Mouse (Mus musculus) liver, embryonic 12.5 days (tissue): Measurements from ENCODE around the gene Rnf128. TPM values are rescaled to one million over a fixed set of nuclear protein-coding genes. Genes with fewer than 3 reads are reported as not detected.
A peak's percentile ranks its signal among the peaks of the same experiment; 100 is the strongest.

Source experiments
- ATAC-seq: fragments of 200-750 bp; cut with Nextera tagmentation; 2 replicates; pipeline ENCODE4 v1.8.0; 2017; ENCODE audit warnings: moderate number of reproducible peaks, mild to moderate bottlenecking, moderate library complexity
- H3K27ac ChIP-seq: fragments of 300-500 bp; sonication (generic); 2 replicates; pipeline ENCODE4 v1.5.1; 2016; ENCODE audit warnings: mild to moderate bottlenecking
- H3K27me3 ChIP-seq: fragments of 300-500 bp; sonication (generic); replicated peaks from 2 replicates; pipeline ENCODE4 v1.6.1; 2016; ENCODE audit warnings: mild to moderate bottlenecking, moderate library complexity
- H3K36me3 ChIP-seq: fragments of 300-500 bp; sonication (generic); 2 replicates; pipeline ENCODE4 v1.6.1; 2016; ENCODE audit warnings: mild to moderate bottlenecking, moderate library complexity
- H3K4me1 ChIP-seq: fragments of 300-500 bp; sonication (generic); 2 replicates; pipeline ENCODE4 v1.6.1; 2016
- H3K4me2 ChIP-seq: fragments of 300-500 bp; sonication (generic); 2 replicates; pipeline ENCODE4 v1.6.1; 2016; ENCODE audit warnings: mild to moderate bottlenecking, moderate library complexity
- H3K4me3 ChIP-seq: fragments of 300-500 bp; sonication (generic); 2 replicates; pipeline ENCODE4 v1.5.1; 2016; ENCODE audit warnings: mild to moderate bottlenecking, moderate library complexity
- H3K9ac ChIP-seq: fragments of 300-500 bp; sonication (generic); 2 replicates; pipeline ENCODE4 v1.6.1; 2016; ENCODE audit warnings: mild to moderate bottlenecking, moderate library complexity
- H3K9me3 ChIP-seq: fragments of 300-500 bp; sonication (generic); replicated peaks from 2 replicates; pipeline ENCODE4 v1.6.1; 2016; ENCODE audit warnings: mild to moderate bottlenecking, moderate library complexity
- WGBS: fragments of 180-500 bp; shearing (Covaris S2); methylation state at CpG from one replicate; pipeline ENCODE4 v1.1.7; 2016; ENCODE audit not compliant: insufficient replicate concordance; 5-methylcytosine and 5-hydroxymethylcytosine counted together
- polyA plus RNA-seq: library from polyadenylated mRNA; unstranded; fragments of >200 nt; fragmentation: Nextera tagmentation; extraction: Ambion mirVana; gene quantifications from 2 replicates; pipeline ENCODE4 v1.2.1, GENCODE M21; 2016

The Rnf128 gene
- polyA plus RNA-seq, 1 experiment from 2014 or later = 39.5 TPM

- H3K27me3 ChIP-seq = no peaks in the 10 kb centered on the region
- no peak for ATAC-seq
- no peak overlapping the region for H3K4me3 ChIP-seq
- no peak overlapping the region for H3K4me2 ChIP-seq
- no peak overlapping the region for H3K9ac ChIP-seq
- H3K9me3 ChIP-seq = no peaks in the 10 kb centered on the region
- no peaks in the 10 kb centered on the region for H3K36me3 ChIP-seq
- H3K4me1 ChIP-seq = no peaks in the 10 kb centered on the region
- H3K27ac ChIP-seq = no peak overlapping the region
These were observed 77.3 kb downstream of the Rnf128 start for GRCm38 (mm10) chrX:139640418-139640817.

GRCm38 (mm10) chrX:139652226-139652625 is 89.1 kb downstream of the Rnf128 start:
- ATAC-seq = no peak

GRCm38 (mm10) chrX:139653292-139653691 is 90.2 kb downstream of the Rnf128 start:
- 36% methylated on average over 3 of the region's 3 CpGs for WGBS

More at GRCm38 (mm10) chrX:139652226-139652625, 89.1 kb downstream of the Rnf128 start:
- Histone ChIP-seq H3K9me3 (no peaks in the 10 kb centered on the region), H3K36me3 (no peaks in the 10 kb centered on the region), H3K27me3 (no peaks in the 10 kb centered on the region), H3K4me3 (no peak overlapping the region), H3K9ac (no peak overlapping the region), H3K4me1 (peaks cover 19% of the 10 kb centered on the region), H3K4me2 (no peak overlapping the region), H3K27ac (no peak overlapping the region)
- 74% methylated on average over 5 of the region's 5 CpGs for WGBS

DNA sequence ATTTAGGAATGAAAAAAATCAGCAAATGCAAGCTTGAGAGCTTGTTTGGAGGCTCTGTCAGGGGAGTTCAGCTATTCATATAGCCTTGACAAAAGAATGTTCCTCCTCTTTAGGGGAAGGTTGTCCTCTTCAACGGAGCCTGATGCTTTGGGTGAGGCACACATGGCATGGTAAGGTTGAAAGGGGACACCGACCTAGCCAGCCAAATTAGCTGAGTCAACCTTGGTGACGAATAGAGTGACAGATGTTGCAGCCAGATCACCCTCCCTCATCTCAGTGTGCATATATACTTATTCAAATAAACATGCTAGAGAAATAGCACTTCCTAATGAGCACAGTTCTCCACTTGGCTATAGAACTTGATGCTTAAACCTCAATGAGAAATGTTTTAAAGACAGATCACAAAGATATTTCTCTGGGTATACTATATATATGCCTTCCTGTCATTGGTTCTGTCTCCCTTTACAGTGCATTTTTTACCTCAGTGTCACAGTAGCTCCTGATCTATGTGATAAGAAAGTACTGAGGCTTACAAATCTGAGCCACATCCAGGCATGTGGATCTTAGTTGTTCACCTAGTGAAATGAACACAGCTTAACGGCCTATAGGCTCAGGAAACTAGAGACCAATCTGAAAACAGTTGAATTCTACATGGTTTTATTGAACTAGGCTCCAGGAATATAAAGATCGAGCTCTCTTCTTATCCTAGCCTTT is 91.4 kb downstream of the Rnf128 start:
- Histone ChIP-seq H3K27ac (0 out of 2 replicates have a peak overlapping the region, but pooled peaks have one; percentile 14), H3K4me2 (no peak overlapping the region), H3K9ac (no peak overlapping the region), H3K4me3 (no peak overlapping the region), H3K4me1 (peaks cover 19% of the 10 kb centered on the region), H3K27me3 (no peaks in the 10 kb centered on the region), H3K36me3 (no peaks in the 10 kb centered on the region), H3K9me3 (no peaks in the 10 kb centered on the region)
- peak; percentile 89 for ATAC-seq
- 55% methylated on average over 5 of the region's 5 CpGs for WGBS

More at GRCm38 (mm10) chrX:139653292-139653691, 90.2 kb downstream of the Rnf128 start:
- H3K9me3 ChIP-seq = no peaks in the 10 kb centered on the region
- H3K4me3 ChIP-seq = no peak overlapping the region
- H3K36me3 ChIP-seq = no peaks in the 10 kb centered on the region
- no peaks in the 10 kb centered on the region for H3K27me3 ChIP-seq
- ATAC-seq = peak; percentile 86
- no peak overlapping the region for H3K9ac ChIP-seq
- no peak overlapping the region; the same call in 1 of the 2 replicates for H3K4me2 ChIP-seq
- peaks cover 19% of the 10 kb centered on the region for H3K4me1 ChIP-seq
- no peak overlapping the region for H3K27ac ChIP-seq

DNA sequence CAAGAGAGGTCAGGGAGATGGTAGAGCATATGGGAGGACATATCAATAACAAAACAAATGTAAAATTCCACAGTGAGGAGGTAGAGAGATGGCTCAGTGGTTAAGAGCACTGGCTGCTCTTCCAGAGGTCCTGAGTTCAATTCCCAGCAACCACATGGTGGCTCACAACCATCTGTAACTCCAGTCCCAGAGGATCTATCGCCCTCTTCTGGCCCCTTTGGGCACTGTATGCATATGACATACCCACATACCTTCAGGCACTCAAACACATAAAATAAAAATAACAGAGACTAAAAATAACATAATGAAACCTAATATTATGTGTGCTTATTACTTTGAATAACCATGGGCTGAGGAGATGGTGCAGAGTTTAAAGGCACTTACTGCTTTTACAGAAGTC is 99.0 kb downstream of the Rnf128 start:
- Histone ChIP-seq H3K9me3 (no peaks in the 10 kb centered on the region), H3K4me2 (no peak overlapping the region), H3K36me3 (no peaks in the 10 kb centered on the region), H3K27me3 (no peaks in the 10 kb centered on the region), H3K27ac (no peak overlapping the region), H3K9ac (no peak overlapping the region), H3K4me1 (no peaks in the 10 kb centered on the region), H3K4me3 (no peak overlapping the region)
- WGBS = 55% methylated on average over 1 of the region's 1 CpGs
- no peak for ATAC-seq

DNA sequence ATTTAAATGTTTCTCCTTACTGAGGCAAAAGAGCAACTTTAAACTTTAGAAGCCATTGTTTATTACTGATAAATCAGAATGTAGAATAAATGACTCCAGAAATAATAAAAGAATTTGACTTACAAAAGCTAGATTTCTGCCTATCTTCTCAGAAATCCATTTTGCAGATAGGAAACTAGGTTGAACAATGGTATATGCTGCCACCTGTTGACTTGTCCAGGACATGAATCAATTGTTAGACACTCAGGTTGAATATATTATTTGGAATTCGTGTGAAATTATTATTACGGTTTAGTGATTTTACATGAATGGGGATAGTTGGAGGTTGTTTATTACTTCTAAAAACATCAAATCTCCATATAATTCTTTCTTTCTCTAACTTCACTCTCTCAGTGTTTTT is 102.7 kb downstream of the Rnf128 start:
- H3K4me3 ChIP-seq = no peak overlapping the region
- H3K27me3 ChIP-seq = no peaks in the 10 kb centered on the region
- no peak overlapping the region for H3K4me2 ChIP-seq
- H3K27ac ChIP-seq = no peak overlapping the region
- no peaks in the 10 kb centered on the region for H3K36me3 ChIP-seq
- no peak overlapping the region for H3K9ac ChIP-seq
- H3K9me3 ChIP-seq = no peaks in the 10 kb centered on the region
- 74% methylated on average over 2 of the region's 2 CpGs for WGBS
- no peak for ATAC-seq
- H3K4me1 ChIP-seq = no peaks in the 10 kb centered on the region

- peaks cover 4% of the 10 kb centered on the region; the same call in 1 of the 2 replicates for H3K4me1 ChIP-seq
- peak overlapping the region; percentile 66 for H3K4me3 ChIP-seq
- H3K4me2 ChIP-seq = peak overlapping the region; percentile 72
- peak overlapping the region; percentile 73 for H3K9ac ChIP-seq
- no peaks in the 10 kb centered on the region for H3K36me3 ChIP-seq
- H3K9me3 ChIP-seq = no peaks in the 10 kb centered on the region
- WGBS = 10% methylated on average over 8 of the region's 8 CpGs
- ATAC-seq = peak; percentile 44
- H3K27me3 ChIP-seq = no peaks in the 10 kb centered on the region
- 0 out of 2 replicates have a peak overlapping the region, but pooled peaks have one; percentile 30 for H3K27ac ChIP-seq
These were observed 121.3 kb downstream of the Rnf128 start for GRCm38 (mm10) chrX:139684410-139684774.

GRCm38 (mm10) chrX:139684775-139685695 is 121.9 kb downstream of the Rnf128 start, which contains the start of gene Tbc1d8b:
TSS of gene Tbc1d8b (plus strand) at chrX:139684996.
- Histone ChIP-seq H3K4me2 (peak within 1 kb of the TSS; percentile 72), H3K36me3 (no peaks in the 10 kb centered on the region), H3K9ac (peak within 1 kb of the TSS; percentile 73), H3K9me3 (no peaks in the 10 kb centered on the region), H3K4me3 (peak within 1 kb of the TSS; percentile 66), H3K27me3 (no peaks in the 10 kb centered on the region), H3K4me1 (peaks cover 4% of the 10 kb centered on the region; the same call in 1 of the 2 replicates), H3K27ac (peak within 1 kb of the TSS; percentile 36; the same call in 1 of the 2 replicates)
- WGBS = 6% methylated on average over 43 of the region's 43 CpGs
- peak; percentile 99 for ATAC-seq

DNA sequence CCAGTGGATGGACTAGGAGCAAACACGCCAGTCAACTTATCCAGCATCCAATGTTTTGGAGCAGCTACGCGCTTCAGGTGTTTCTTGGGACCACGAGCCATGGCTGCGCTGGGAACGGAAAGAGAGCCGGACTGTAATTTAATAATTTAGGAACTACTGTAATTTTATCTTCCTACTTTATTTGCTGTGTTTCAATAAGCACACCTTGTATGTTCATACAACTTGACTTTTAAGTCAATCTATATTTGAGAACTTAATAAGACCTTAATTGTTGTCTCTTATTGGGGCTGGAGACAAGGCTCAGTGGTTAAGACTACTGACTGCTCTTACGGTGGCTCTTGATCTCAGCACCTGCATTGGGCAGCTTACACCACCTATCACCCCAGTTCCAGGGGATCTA is 151.3 kb downstream of the Rnf128 start, which contains the start of gene Gm15013:
Gene Gm15013, minus strand, starts transcription at position 101 of the 400 bp plus-strand sequence.
- no peaks in the 10 kb centered on the region for H3K27me3 ChIP-seq
- ATAC-seq = no peak
- no peaks in the 10 kb centered on the region for H3K36me3 ChIP-seq
- WGBS = 85% methylated on average over 8 of the region's 8 CpGs
- no peaks in the 10 kb centered on the region for H3K4me1 ChIP-seq
- no peak within 1 kb of the TSS for H3K4me2 ChIP-seq
- no peak within 1 kb of the TSS for H3K4me3 ChIP-seq
- no peaks in the 10 kb centered on the region for H3K9me3 ChIP-seq
- no peak within 1 kb of the TSS for H3K27ac ChIP-seq
- H3K9ac ChIP-seq = no peak within 1 kb of the TSS

DNA sequence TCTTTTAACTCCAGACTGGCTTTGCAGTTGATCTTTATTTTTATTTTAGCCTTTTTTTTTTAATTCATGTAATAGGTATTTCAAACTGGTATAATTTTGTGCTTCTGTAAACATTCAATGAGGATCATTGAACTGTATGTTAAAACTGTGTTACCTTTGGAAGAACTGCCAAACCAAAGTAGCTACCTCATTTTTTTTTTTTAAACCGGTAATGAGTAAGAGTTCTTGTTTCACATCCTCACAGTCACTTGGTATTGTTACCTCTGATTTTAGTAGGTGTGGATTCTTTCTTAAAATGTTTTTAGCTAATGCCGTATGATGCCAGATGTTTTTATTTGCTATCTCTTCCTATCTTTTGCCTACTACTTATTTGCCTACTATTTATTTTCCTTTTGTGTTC is 159.2 kb downstream of the Rnf128 start:
- no peak overlapping the region for H3K27ac ChIP-seq
- no peaks in the 10 kb centered on the region for H3K9me3 ChIP-seq
- H3K36me3 ChIP-seq = peaks cover 3% of the 10 kb centered on the region; the same call in 1 of the 2 replicates
- no peak overlapping the region for H3K4me2 ChIP-seq
- H3K4me1 ChIP-seq = no peaks in the 10 kb centered on the region
- 87% methylated on average over 2 of the region's 2 CpGs for WGBS
- H3K9ac ChIP-seq = no peak overlapping the region
- no peaks in the 10 kb centered on the region for H3K27me3 ChIP-seq
- ATAC-seq = no peak
- H3K4me3 ChIP-seq = no peak overlapping the region
